Mouse (Mus musculus): ENCODE results near the gene Lypd5.

- TF ChIP-seq MAFK (IDR thresholded peaks at IDR 0.05; ENCODE audit: insufficient read depth, low read depth, low read length) (no peak), CHD2 (IDR thresholded peaks at IDR 0.05; ENCODE audit: low read depth, low read length) (no peak), ZNF384 (IDR thresholded peaks at IDR 0.05; ENCODE audit: low read depth, low read length) (no peak)
These were observed 47.8 kb downstream of the Lypd5 start for GRCm38 (mm10) chr7:24396832-24397231.

Data from ES-E14 (cell line).